Mouse (Mus musculus): Measurements from ENCODE around the gene 4930505A04Rik.

- TF ChIP-seq GATA1 (IDR thresholded peaks at IDR 0.05; ENCODE audit: borderline replicate concordance, low read length) = no peak
- no peak for TF ChIP-seq FLI1 (IDR thresholded peaks at IDR 0.05; ENCODE audit: low read length)
These were observed 27.9 kb downstream of the 4930505A04Rik start for GRCm38 (mm10) chr11:30443746-30444145.

Data from megakaryocyte, embryonic 14.5 days (primary cell).